Mouse (Mus musculus) limb, embryonic 11.5 days (tissue): Measurements from ENCODE around the gene Cxcl14. TPM values are rescaled to one million over a fixed set of nuclear protein-coding genes. Genes with fewer than 3 reads are reported as not detected.

ENCODE experiments used
- polyA plus RNA-seq: library from polyadenylated mRNA; unstranded; fragments of >200 nt; fragmentation: Nextera tagmentation; extraction: Ambion mirVana; gene quantifications from 2 replicates; pipeline ENCODE4 v1.2.1, GENCODE M21; 2014

Cxcl14 gene
- polyA plus RNA-seq, 1 experiment from 2014 or later = 145 TPM

Other genes starting within 250 kb of the Cxcl14 start
- gene H2afy, start 160.2 kb downstream of the Cxcl14 start, polyA plus RNA-seq = 726 and 743 TPM in 2 replicates
- gene Tifab, start 117.7 kb downstream of the Cxcl14 start, polyA plus RNA-seq = 0.27 and 0.52 TPM in 2 replicates
- not detected in 2 replicates for gene Neurog1, start 44.4 kb downstream of the Cxcl14 start, polyA plus RNA-seq
- gene Gm3045, start 130.0 kb upstream of the Cxcl14 start, polyA plus RNA-seq = not detected in 2 replicates
- gene Slc25a48, start 141.8 kb upstream of the Cxcl14 start, polyA plus RNA-seq = 0.07 TPM in 1 of 2 replicates, not detected in the other
- gene Il9, start 185.7 kb upstream of the Cxcl14 start, polyA plus RNA-seq = not detected in 2 replicates
- gene Fbxl21, start 225.9 kb upstream of the Cxcl14 start, polyA plus RNA-seq = 1.5 and 2.0 TPM in 2 replicates